In genomic region chr7:121569248-121569647, GRCm38 (mm10) we compare ENCODE assay signal across 32 mouse cellular contexts.
"Had no signal": no experiment of that assay in that cellular context is flagged by ENCODE, and none has a peak within 500 bp of the region (broad histone marks: within the 10 kb centered on the region; RNA-seq: fewer than 3 reads in every experiment).

No protein-coding gene starts in this region.

- H3K27ac ChIP-seq: limb, embryonic 10.5 days; limb, embryonic 12.5 days; limb, embryonic 13.5 days; limb, embryonic 15.5 days; liver, embryonic 12.5 days; liver, embryonic 13.5 days; liver, embryonic 14.5 days; liver, embryonic 15.5 days; lung, embryonic 15.5 days; macrophage; midbrain, embryonic 10.5 days; midbrain, embryonic 12.5 days; midbrain, embryonic 13.5 days; midbrain, embryonic 15.5 days; neural tube, embryonic 12.5 days had no signal

- ATAC-seq: liver, embryonic 12.5 days; liver, postnatal 0 days; lung, postnatal 0 days; midbrain, embryonic 13.5 days; midbrain, embryonic 15.5 days; midbrain, embryonic 16.5 days had no signal

- H3K9me3 ChIP-seq: limb, embryonic 10.5 days; limb, embryonic 12.5 days; limb, embryonic 13.5 days; limb, embryonic 15.5 days; liver, embryonic 12.5 days; liver, embryonic 13.5 days; liver, embryonic 15.5 days; lung, embryonic 15.5 days; megakaryocyte, embryonic 14.5 days; midbrain, embryonic 10.5 days; midbrain, embryonic 12.5 days; midbrain, embryonic 13.5 days; midbrain, embryonic 15.5 days; neural tube, embryonic 12.5 days had no signal

- H3K4me3 ChIP-seq: limb, embryonic 10.5 days; limb, embryonic 12.5 days; limb, embryonic 13.5 days; limb, embryonic 15.5 days; liver, embryonic 12.5 days; liver, embryonic 13.5 days; liver, embryonic 15.5 days; lung, embryonic 15.5 days; megakaryocyte, embryonic 14.5 days; midbrain, embryonic 10.5 days; midbrain, embryonic 12.5 days; midbrain, embryonic 13.5 days; midbrain, embryonic 15.5 days; myocyte; neural tube, embryonic 12.5 days had no signal

- H3K27me3 ChIP-seq: limb, embryonic 12.5 days; limb, embryonic 13.5 days; limb, embryonic 15.5 days; liver, embryonic 12.5 days; liver, embryonic 13.5 days; liver, embryonic 15.5 days; lung, embryonic 15.5 days; midbrain, embryonic 13.5 days; midbrain, embryonic 15.5 days; neural tube, embryonic 12.5 days had no signal

- DNase-seq: left cerebral cortex, postnatal 4 days; liver; liver, embryonic 13.5 days; liver, postnatal 0 days; lung, adult 18-20 months; lung, adult 2 months; lung, embryonic 14.5 days; lung, postnatal 10 days; lung, postnatal 14 days; lung, postnatal 36 days; lung, postnatal 4 days; midbrain, embryonic 14.5 days had no signal

- H3K9ac ChIP-seq: limb, embryonic 12.5 days; limb, embryonic 13.5 days; limb, embryonic 15.5 days; liver, embryonic 12.5 days; liver, embryonic 13.5 days; liver, embryonic 14.5 days; liver, embryonic 15.5 days; liver, postnatal 0 days; lung, embryonic 14.5 days; lung, embryonic 15.5 days; midbrain, embryonic 12.5 days; midbrain, embryonic 13.5 days; midbrain, embryonic 15.5 days; neural tube, embryonic 12.5 days had no signal

- H3K36me3 ChIP-seq: limb, embryonic 10.5 days; limb, embryonic 12.5 days; limb, embryonic 13.5 days; limb, embryonic 15.5 days; liver, embryonic 12.5 days; liver, embryonic 13.5 days; liver, embryonic 15.5 days; lung, embryonic 15.5 days; midbrain, embryonic 10.5 days; midbrain, embryonic 12.5 days; midbrain, embryonic 13.5 days; midbrain, embryonic 15.5 days; neural tube, embryonic 12.5 days had no signal

- H3K4me1 ChIP-seq: limb, embryonic 10.5 days; limb, embryonic 12.5 days; limb, embryonic 13.5 days; limb, embryonic 15.5 days; liver, embryonic 12.5 days; liver, embryonic 13.5 days; liver, embryonic 15.5 days; lung, embryonic 15.5 days; midbrain, embryonic 13.5 days; midbrain, embryonic 15.5 days had no signal

- H3K4me2 ChIP-seq: limb, embryonic 12.5 days; limb, embryonic 13.5 days; limb, embryonic 15.5 days; liver, embryonic 11.5 days; liver, embryonic 12.5 days; liver, embryonic 13.5 days; liver, embryonic 15.5 days; lung, embryonic 14.5 days; lung, embryonic 15.5 days; midbrain, embryonic 11.5 days; midbrain, embryonic 12.5 days; midbrain, embryonic 13.5 days; midbrain, embryonic 15.5 days; neural tube, embryonic 12.5 days had no signal
